ENCODE assay signal across 28 mouse cellular contexts in the genomic region with DNA sequence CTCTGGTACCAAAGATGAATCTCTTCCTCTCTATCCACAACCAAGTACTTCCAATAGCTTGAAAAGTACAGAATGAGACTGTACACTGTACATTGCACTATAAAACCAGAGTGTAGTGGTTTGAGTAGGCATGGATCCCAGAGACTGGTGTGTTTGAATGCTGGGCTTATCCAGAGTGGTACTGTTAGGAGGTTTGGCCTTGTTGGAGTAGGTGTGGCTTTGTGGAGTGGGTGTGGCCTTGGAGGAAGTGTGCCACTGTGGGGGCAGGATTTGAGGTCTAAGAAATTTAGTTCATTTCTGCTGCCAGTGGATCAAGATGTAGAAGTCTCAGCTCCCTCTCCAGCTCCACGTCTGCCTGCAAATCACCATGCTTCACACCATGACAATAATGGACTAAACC. TPM values are rescaled to one million over a fixed set of nuclear protein-coding genes. Genes with fewer than 3 reads are reported as not detected.
DNase-seq lines count a peak whose midpoint lies in the region; ATAC-seq and TF ChIP-seq lines count a peak whose summit lies in the region.
"Had no signal": no experiment of that assay in that cellular context is flagged by ENCODE, and none has a peak within 500 bp of the region (broad histone marks: within the 10 kb centered on the region; RNA-seq: fewer than 3 reads in every experiment).

No protein-coding gene starts in this region.

- peak; percentile 45 for DNase-seq in heart, adult 11 months
- DNase-seq in heart, postnatal 25 days (ENCODE audit: low spot score): no peak
- no peak for DNase-seq in liver
- DNase-seq in liver, embryonic 14.5 days (ENCODE audit: low read depth in 3 of 3, low spot score in 3 of 3): no peak
- no peak for DNase-seq in thymus, postnatal 25 days
- no peak for DNase-seq in neural tube, embryonic 10.5 days (ENCODE audit: extremely low spot score, low spot score)
- DNase-seq: adrenal gland, adult 8-10 months; adrenal gland, postnatal 14 days; adrenal gland, postnatal 36 days; B cell, adult 2 months; cerebellum, adult 11 months; cerebellum, adult 18-20 months; cerebellum, adult 8-10 months; cerebellum, adult 9-11 months; cerebellum, postnatal 14 days; cerebellum, postnatal 36 days had no signal

- H3K9me3 ChIP-seq in liver, embryonic 12.5 days (replicated peaks): no peaks in the 10 kb centered on the region
- H3K9me3 ChIP-seq in liver, embryonic 14.5 days (ENCODE audit: control insufficient read depth, low read length): no peaks in the 10 kb centered on the region
- H3K9me3 ChIP-seq: embryonic facial prominence, embryonic 10.5 days; embryonic facial prominence, embryonic 12.5 days; forebrain, embryonic 13.5 days; G1E had no signal

- no peak for TF ChIP-seq CTCF in liver, embryonic 14.5 days (IDR thresholded peaks at IDR 0.05; ENCODE audit: low read depth)

- H3K36me3 ChIP-seq in liver, embryonic 12.5 days: no peaks in the 10 kb centered on the region
- no peaks in the 10 kb centered on the region for H3K36me3 ChIP-seq in liver, embryonic 14.5 days (replicated peaks; ENCODE audit: control insufficient read depth, insufficient read depth, low read depth)
- H3K36me3 ChIP-seq: embryonic facial prominence, embryonic 10.5 days; embryonic facial prominence, embryonic 12.5 days; G1E had no signal

- H3K27ac ChIP-seq in liver, embryonic 12.5 days: no peak overlapping the region
- H3K27ac ChIP-seq in liver, embryonic 14.5 days: no peak overlapping the region
- H3K27ac ChIP-seq: embryonic facial prominence, embryonic 10.5 days; embryonic facial prominence, embryonic 12.5 days; forebrain, embryonic 13.5 days had no signal

- ATAC-seq in liver, embryonic 12.5 days: peak; percentile 54
- 0 out of 2 replicates have a peak, but pooled peaks have one; percentile 33 for ATAC-seq in liver, embryonic 14.5 days (ENCODE audit: insufficient read depth)
- ATAC-seq in megakaryocyte-erythroid progenitor cell, adult 5-6 weeks (replicated peaks; ENCODE audit: low FRiP score, low TSS enrichment, poor library complexity, severe bottlenecking): peak; percentile 78
- ATAC-seq: activated CD4-positive, CD25-positive, alpha-beta regulatory T cell, adult 4 months; CD4-positive, CD25-positive, alpha-beta regulatory T cell, adult 4 months; forebrain, embryonic 13.5 days; forebrain, embryonic 16.5 days; Patski had no signal

- WGBS in liver, embryonic 12.5 days (ENCODE audit: insufficient replicate concordance): 56% methylated on average over 1 of the region's 1 CpGs
- WGBS in liver, embryonic 14.5 days (ENCODE audit: insufficient replicate concordance): 59% methylated on average over 1 of the region's 1 CpGs

- no peak overlapping the region for H3K4me2 ChIP-seq in liver, embryonic 12.5 days
- H3K4me2 ChIP-seq in liver, embryonic 14.5 days (ENCODE audit: low read depth): no peak overlapping the region
- H3K4me2 ChIP-seq: embryonic facial prominence, embryonic 12.5 days; forebrain, embryonic 13.5 days had no signal

- H3K4me3 ChIP-seq in liver, embryonic 12.5 days: no peak overlapping the region
- H3K4me3 ChIP-seq in liver, embryonic 14.5 days (ENCODE audit: insufficient read depth in 1 of 2, low read depth in 2 of 2, low read length in 2 of 2): no peak overlapping the region
- H3K4me3 ChIP-seq: embryonic facial prominence, embryonic 10.5 days; embryonic facial prominence, embryonic 12.5 days; forebrain, embryonic 13.5 days had no signal

- intact Hi-C loops in heart, postnatal 25 days (cut with DNase I): no loop called here

- peaks cover 7% of the 10 kb centered on the region; the same call in 1 of the 2 replicates for H3K27me3 ChIP-seq in liver, embryonic 12.5 days (replicated peaks)
- H3K27me3 ChIP-seq in liver, embryonic 14.5 days (ENCODE audit: control insufficient read depth, insufficient read depth, low read length): no peaks in the 10 kb centered on the region
- H3K27me3 ChIP-seq: CH12.LX; embryonic facial prominence, embryonic 12.5 days; forebrain, embryonic 13.5 days had no signal

- peaks cover 16% of the 10 kb centered on the region for H3K4me1 ChIP-seq in liver, embryonic 12.5 days
- H3K4me1 ChIP-seq in liver, embryonic 14.5 days (replicated peaks; ENCODE audit: control insufficient read depth in 2 of 2, insufficient read depth in 2 of 2, low read length in 1 of 2): peaks cover 0 to 6% of the 10 kb centered on the region in 2 experiments; a peak in 2 of 4 replicates
- H3K4me1 ChIP-seq: embryonic facial prominence, embryonic 10.5 days; embryonic facial prominence, embryonic 12.5 days; forebrain, embryonic 13.5 days had no signal

- H3K9ac ChIP-seq in liver, embryonic 12.5 days: no peak overlapping the region
- H3K9ac ChIP-seq in liver, embryonic 14.5 days (replicated peaks): no peak overlapping the region
- H3K9ac ChIP-seq: embryonic facial prominence, embryonic 12.5 days; forebrain, embryonic 13.5 days had no signal

- no peak for TF ChIP-seq EP300 in liver, embryonic 14.5 days (IDR thresholded peaks at IDR 0.05; ENCODE audit: low read depth)

RNA-seq across cellular contexts. Expression of gene Tmem246, which starts 7.8 kb away (rescaled TPM):
- 10 to 100 TPM; 49.3 to 51.8 TPM for total RNA-seq in heart, postnatal 25 days (2021)
- 13.3 and 14.6 TPM in 2 replicates for polyA plus RNA-seq in liver, embryonic 12.5 days (2016; fragmentation: Nextera tagmentation; extraction: Ambion mirVana)
- polyA plus RNA-seq in liver, embryonic 14.5 days (2012; rRNA removed): 4.8 and 5.8 TPM in 2 replicates
- polyA plus RNA-seq in liver, embryonic 14.5 days (2014; fragmentation: Nextera tagmentation; extraction: Ambion mirVana): 6.7 and 9.0 TPM in 2 replicates
- total RNA-seq in megakaryocyte-erythroid progenitor cell, adult 5-6 weeks (2014; fragmentation: Nextera tagmentation): 1.7 and 2.1 TPM in 2 replicates
- 3.0 and 3.3 TPM in 2 replicates for total RNA-seq in megakaryocyte-erythroid progenitor cell, adult 5-6 weeks (2017)
- polyA plus RNA-seq: activated CD4-positive, CD25-positive, alpha-beta regulatory T cell, adult 4 months; CD4-positive, CD25-positive, alpha-beta regulatory T cell, adult 4 months; Patski had no signal

RNA-seq across cellular contexts. Expression of gene Rnf20, which starts 26.3 kb away (rescaled TPM):
- total RNA-seq in heart, postnatal 25 days (2021): 10 to 100 TPM; 36.2 to 36.3 TPM
- polyA plus RNA-seq in liver, embryonic 12.5 days (2016; fragmentation: Nextera tagmentation; extraction: Ambion mirVana): 24.0 and 25.1 TPM in 2 replicates
- 8.2 and 14.5 TPM in 2 replicates for polyA plus RNA-seq in liver, embryonic 14.5 days (2012; rRNA removed)
- polyA plus RNA-seq in liver, embryonic 14.5 days (2014; fragmentation: Nextera tagmentation; extraction: Ambion mirVana): 15.7 and 18.3 TPM in 2 replicates
- 62.2 and 66.1 TPM in 2 replicates for total RNA-seq in megakaryocyte-erythroid progenitor cell, adult 5-6 weeks (2014; fragmentation: Nextera tagmentation)
- 153 and 170 TPM in 2 replicates for total RNA-seq in megakaryocyte-erythroid progenitor cell, adult 5-6 weeks (2017)

RNA-seq across cellular contexts. Expression of gene Aldob, which starts 56.1 kb away (rescaled TPM):
- total RNA-seq in heart, postnatal 25 days (2021): under 1 TPM in 1 of 2 experiments, not detected in 1; 0.14 TPM
- 54.0 and 57.6 TPM in 2 replicates for polyA plus RNA-seq in liver, embryonic 12.5 days (2016; fragmentation: Nextera tagmentation; extraction: Ambion mirVana)
- 88.5 and 103 TPM in 2 replicates for polyA plus RNA-seq in liver, embryonic 14.5 days (2012; rRNA removed)
- 240 and 257 TPM in 2 replicates for polyA plus RNA-seq in liver, embryonic 14.5 days (2014; fragmentation: Nextera tagmentation; extraction: Ambion mirVana)
- total RNA-seq in megakaryocyte-erythroid progenitor cell, adult 5-6 weeks (2014; fragmentation: Nextera tagmentation): 0.30 TPM in 1 of 2 replicates, not detected in the other
- not detected in 2 replicates for total RNA-seq in megakaryocyte-erythroid progenitor cell, adult 5-6 weeks (2017)
- total RNA-seq: CH12.LX had no signal
- polyA plus RNA-seq: activated CD4-positive, CD25-positive, alpha-beta regulatory T cell, adult 4 months; CD4-positive, CD25-positive, alpha-beta regulatory T cell, adult 4 months; embryonic facial prominence, embryonic 10.5 days; embryonic facial prominence, embryonic 12.5 days; forebrain, embryonic 11.5 days; G1E; Patski had no signal

Comparison
In these comparisons a context has a peak if more than half of its experiments do, and no peak if none do; other contexts are left out.
1. RNA of gene Tmem246, which starts 7.8 kb away (total RNA-seq): 49.3 to 51.8 TPM in heart, postnatal 25 days; 1.7 to 3.3 TPM in megakaryocyte-erythroid progenitor cell, adult 5-6 weeks; every median in the first group is over 10 times any median in the second.
2. Peak in every context shown above with its lines, with median percentiles within 50 percentile points of each other: ATAC-seq.